Mouse (Mus musculus): Measurements from ENCODE around the gene Cdkal1.

DNA sequence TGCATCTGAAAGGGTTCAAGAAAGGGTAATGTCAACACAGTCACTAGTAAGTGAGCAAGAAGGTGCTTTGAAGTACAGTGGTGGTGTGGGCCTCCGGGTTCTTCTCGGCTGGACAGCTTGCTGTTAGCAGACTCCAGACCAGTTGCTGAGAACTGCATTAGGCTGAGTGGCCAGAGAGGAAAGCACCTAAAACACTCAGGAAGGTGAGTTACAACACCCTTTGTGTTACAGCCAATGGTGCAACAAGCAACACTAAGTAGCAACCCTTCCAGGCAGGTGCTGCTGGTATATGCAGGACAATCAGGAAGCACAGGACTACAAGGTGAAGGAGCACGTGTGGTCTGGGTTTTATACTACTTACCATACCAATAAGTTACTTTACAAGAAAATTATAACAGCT lies 90.2 kb downstream of the Cdkal1 start:
- no peak for TF ChIP-seq GATA1 (IDR thresholded peaks at IDR 0.05; ENCODE audit: borderline replicate concordance, low read length)
- TF ChIP-seq FLI1 (IDR thresholded peaks at IDR 0.05; ENCODE audit: low read length) = no peak

Measured in megakaryocyte, embryonic 14.5 days (primary cell).